Mouse (Mus musculus) liver, embryonic 13.5 days (tissue): ENCODE data around the gene Naa80. TPM values are rescaled to one million over a fixed set of nuclear protein-coding genes. Genes with fewer than 3 reads are reported as not detected.
"Not testable (repeated sequence)": the region's sequence is repeated elsewhere in the genome, so short reads cannot be mapped to it uniquely, and the experiment has no call there.

Experiments
- ATAC-seq: fragments of 200-750 bp; cut with Nextera tagmentation; 2 replicates; pipeline ENCODE4 v1.8.0; 2017; ENCODE audit warnings: low read depth, mild to moderate bottlenecking, moderate number of reproducible peaks, moderate library complexity
- DNase-seq: peaks from one replicate; pipeline ENCODE4 v3.0.0; 2022
- H3K27ac ChIP-seq: fragments of 300-500 bp; sonication (generic); 2 replicates; pipeline ENCODE4 v1.5.1; 2015; ENCODE audit warnings: moderate library complexity, mild to moderate bottlenecking, inconsistent platforms
- H3K27me3 ChIP-seq: fragments of 300-500 bp; sonication (generic); 2 replicates; pipeline ENCODE4 v1.6.1; 2015; ENCODE audit warnings: mild to moderate bottlenecking, inconsistent platforms
- H3K36me3 ChIP-seq: fragments of 300-500 bp; sonication (generic); 2 replicates; pipeline ENCODE4 v1.6.1; 2015; ENCODE audit warnings: mild to moderate bottlenecking, inconsistent platforms
- H3K4me1 ChIP-seq: fragments of 300-500 bp; sonication (generic); replicated peaks from 2 replicates; pipeline ENCODE4 v1.6.1; 2015; ENCODE audit warnings: inconsistent platforms
- H3K4me2 ChIP-seq: fragments of 300-500 bp; sonication (generic); 2 replicates; pipeline ENCODE4 v1.6.1; 2015; ENCODE audit warnings: inconsistent platforms, mild to moderate bottlenecking, moderate library complexity
- H3K4me3 ChIP-seq: fragments of 300-500 bp; sonication (generic); replicated peaks from 2 replicates; pipeline ENCODE4 v1.5.1; 2015; ENCODE audit warnings: mild to moderate bottlenecking, inconsistent platforms
- H3K9ac ChIP-seq: fragments of 300-500 bp; sonication (generic); 2 replicates; pipeline ENCODE4 v1.6.1; 2015; ENCODE audit warnings: mild to moderate bottlenecking, inconsistent platforms
- H3K9me3 ChIP-seq: fragments of 300-500 bp; sonication (generic); replicated peaks from 2 replicates; pipeline ENCODE4 v1.6.1; 2016; ENCODE audit warnings: inconsistent platforms
- WGBS: fragments of 180-500 bp; shearing (Covaris S2); methylation state at CpG from one replicate; pipeline ENCODE4 v1.1.7; 2015; ENCODE audit not compliant: insufficient replicate concordance; 5-methylcytosine and 5-hydroxymethylcytosine counted together
- polyA plus RNA-seq: library from polyadenylated mRNA; unstranded; fragments of >200 nt; fragmentation: Nextera tagmentation; extraction: Ambion mirVana; gene quantifications from 2 replicates; pipeline ENCODE4 v1.2.1, GENCODE M21; 2015

The Naa80 gene
- polyA plus RNA-seq, 1 experiment from 2014 or later: 10.5 TPM

DNA sequence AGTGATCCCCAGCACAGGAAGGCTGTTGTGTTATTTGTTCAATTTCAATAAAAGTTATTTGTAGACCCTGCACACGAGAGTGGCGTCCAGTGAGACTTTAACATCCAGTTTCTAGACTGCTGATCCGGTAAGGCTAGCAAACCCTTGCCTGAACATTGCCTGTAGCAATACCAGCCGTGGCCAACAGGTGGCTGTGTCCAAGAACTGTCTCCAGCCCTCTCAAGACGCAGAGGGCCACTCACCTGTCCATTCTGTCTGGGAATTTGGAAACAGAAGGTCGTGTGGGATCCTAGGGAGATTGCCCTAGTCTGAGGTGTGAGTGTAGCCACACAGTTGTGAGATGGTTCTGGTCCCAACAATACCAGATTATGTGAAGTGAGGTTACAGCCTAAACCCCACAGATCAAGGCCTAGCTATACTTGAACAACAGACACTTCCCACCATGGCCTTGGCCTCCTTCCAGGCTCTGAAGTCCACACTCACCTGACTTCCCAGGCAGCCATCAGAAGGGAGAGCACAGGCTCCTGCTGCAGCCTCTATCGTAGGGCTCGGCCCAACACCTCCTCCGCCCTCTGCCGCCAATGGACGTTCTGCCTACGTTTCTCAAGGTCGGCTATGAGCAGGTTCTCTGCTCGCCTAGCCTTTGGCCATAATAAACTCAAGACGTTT, 12.5 kb upstream of the Naa80 start:
- Histone ChIP-seq H3K4me2 (peak overlapping the region; percentile 92), H3K27ac (peak overlapping the region; percentile 94), H3K27me3 (no peaks in the 10 kb centered on the region), H3K9me3 (no peaks in the 10 kb centered on the region), H3K4me1 (peaks cover 84% of the 10 kb centered on the region), H3K9ac (0 out of 2 replicates have a peak overlapping the region, but pooled peaks have one; percentile 7), H3K4me3 (no peak overlapping the region), H3K36me3 (peaks cover 35% of the 10 kb centered on the region)
- ATAC-seq (no peak), DNase-seq (peak; percentile 65)
- 51% methylated on average over 15 of the region's 15 CpGs for WGBS

DNA sequence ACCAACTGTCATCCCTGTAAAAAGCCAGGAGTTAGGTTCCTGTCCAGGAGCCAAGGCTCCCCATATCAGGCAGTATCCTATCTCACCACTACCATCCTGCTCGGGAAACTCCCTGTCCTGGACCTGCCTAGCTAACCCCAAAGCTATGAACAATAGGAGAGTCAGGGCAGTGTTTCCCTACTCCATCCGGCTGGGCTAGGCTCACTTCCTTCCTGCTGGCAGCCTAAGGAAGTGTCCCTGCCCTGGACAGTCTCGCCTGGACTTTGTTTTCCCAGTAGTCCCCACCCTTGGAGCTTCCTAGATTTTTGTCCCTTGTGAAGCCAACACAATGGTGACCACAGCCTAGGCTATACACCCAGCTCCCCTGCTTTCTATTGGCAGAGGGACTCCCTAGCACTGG, 11.8 kb upstream of the Naa80 start:
- Histone ChIP-seq H3K4me1 (peaks cover 85% of the 10 kb centered on the region), H3K9me3 (no peaks in the 10 kb centered on the region), H3K4me3 (0 out of 2 replicates have a peak overlapping the region, but pooled peaks have one; percentile 86), H3K9ac (peak overlapping the region; percentile 92), H3K36me3 (peaks cover 35% of the 10 kb centered on the region), H3K27ac (peak overlapping the region; percentile 94), H3K4me2 (peak overlapping the region; percentile 92), H3K27me3 (no peaks in the 10 kb centered on the region)
- whole genome bisulfite sequencing: 40% methylated on average over 3 of the region's 3 CpGs
- DNase-seq (no peak), ATAC-seq (no peak)

DNA sequence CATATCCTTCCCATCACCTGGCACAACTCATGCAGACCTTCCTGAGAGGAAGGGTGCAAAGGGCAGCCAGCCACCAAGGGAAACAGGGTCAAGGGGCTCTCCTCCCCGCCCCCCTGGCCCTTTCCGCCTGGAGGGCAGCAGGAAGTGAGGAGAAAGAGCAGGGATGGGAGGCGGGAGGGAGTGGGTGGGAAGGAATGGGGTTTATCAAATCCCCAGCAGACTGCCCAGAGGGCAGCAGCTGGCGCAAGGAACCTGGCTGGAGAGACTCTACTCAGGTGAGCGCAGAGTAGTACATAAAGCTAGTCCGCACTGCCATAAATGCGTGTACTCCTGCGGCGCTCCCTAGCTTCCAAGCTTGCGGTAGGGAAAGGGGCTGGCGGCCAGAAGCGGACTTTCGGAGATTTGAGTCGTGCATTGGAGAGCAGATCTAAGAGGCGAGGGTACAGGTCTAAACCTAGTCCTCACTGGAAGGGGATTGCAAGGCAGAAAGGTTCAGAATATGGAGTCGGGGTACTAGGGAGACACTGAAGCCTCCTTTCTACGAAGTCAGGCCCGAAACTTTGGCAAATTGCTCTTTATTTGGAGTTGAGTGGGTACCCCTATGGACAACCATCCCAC, 10.9 kb upstream of the Naa80 start, which contains the start of gene Hyal2:
Gene Hyal2 (plus strand): TSS at position 244 of the 618 bp plus-strand sequence.
- H3K9ac ChIP-seq: peak within 1 kb of the TSS; percentile 92
- DNase-seq: no peak
- H3K4me1 ChIP-seq: peaks cover 85% of the 10 kb centered on the region
- peak within 1 kb of the TSS; percentile 86 for H3K4me3 ChIP-seq
- peak within 1 kb of the TSS; percentile 92 for H3K4me2 ChIP-seq
- no peaks in the 10 kb centered on the region for H3K9me3 ChIP-seq
- peak within 1 kb of the TSS; percentile 94 for H3K27ac ChIP-seq
- ATAC-seq: no peak
- 37% methylated on average over 18 of the region's 18 CpGs for WGBS
- peaks cover 40% of the 10 kb centered on the region for H3K36me3 ChIP-seq
- H3K27me3 ChIP-seq: no peaks in the 10 kb centered on the region

DNA sequence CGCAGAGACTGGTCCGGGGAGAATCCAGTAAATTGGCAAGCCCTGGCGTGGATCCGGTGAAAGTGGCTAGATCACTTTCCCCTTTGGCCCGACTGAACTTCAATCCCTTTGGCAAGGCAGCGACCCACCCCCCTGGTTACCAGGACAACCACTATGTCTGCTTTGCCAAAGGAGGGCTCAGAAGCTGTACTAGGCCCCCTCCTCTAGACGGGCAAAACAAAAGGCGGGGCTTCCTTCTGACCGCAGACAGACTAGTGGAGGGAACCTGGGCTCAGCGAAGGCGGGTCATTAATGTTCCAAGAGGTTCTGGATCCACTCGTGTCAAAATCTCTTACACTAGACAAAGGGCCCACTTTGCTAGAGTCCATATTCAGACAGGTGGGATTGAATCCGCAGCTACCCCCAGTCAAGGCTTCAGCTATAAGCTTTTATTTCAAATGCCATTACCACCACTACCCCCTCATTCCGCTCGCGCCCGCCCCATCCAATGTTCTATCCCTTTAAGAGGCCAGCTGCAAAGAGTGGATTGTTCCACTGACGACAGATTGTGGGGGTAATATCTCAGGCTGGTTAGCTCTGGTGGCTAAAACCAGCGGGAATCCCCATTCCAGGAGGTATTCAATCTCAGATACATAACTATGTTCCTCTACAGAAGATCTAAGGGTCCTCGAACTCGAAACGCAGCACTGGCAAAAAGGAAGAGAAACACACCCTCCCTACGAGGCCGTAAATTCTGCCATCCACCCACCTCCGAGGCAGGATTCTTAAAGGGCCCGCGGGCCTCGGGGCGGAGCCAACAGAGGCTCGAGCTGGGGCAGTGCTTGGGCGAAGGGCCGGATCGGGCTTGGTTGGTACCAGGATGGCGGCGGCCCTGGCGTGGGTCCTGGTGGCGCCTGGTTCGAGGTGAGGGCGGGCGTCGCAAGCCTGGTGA, 10.1 kb upstream of the Naa80 start:
- Histone ChIP-seq H3K36me3 (peaks cover 47% of the 10 kb centered on the region), H3K27ac (peak overlapping the region; percentile 94), H3K4me1 (peaks cover 90% of the 10 kb centered on the region), H3K27me3 (no peaks in the 10 kb centered on the region), H3K4me3 (peak overlapping the region; percentile 86), H3K4me2 (peak overlapping the region; percentile 92), H3K9me3 (no peaks in the 10 kb centered on the region), H3K9ac (peak overlapping the region; percentile 92)
- ATAC-seq (peak; percentile 75), DNase-seq (peak; percentile 84)
- under 1% methylated on average over 41 of the region's 41 CpGs for WGBS

DNA sequence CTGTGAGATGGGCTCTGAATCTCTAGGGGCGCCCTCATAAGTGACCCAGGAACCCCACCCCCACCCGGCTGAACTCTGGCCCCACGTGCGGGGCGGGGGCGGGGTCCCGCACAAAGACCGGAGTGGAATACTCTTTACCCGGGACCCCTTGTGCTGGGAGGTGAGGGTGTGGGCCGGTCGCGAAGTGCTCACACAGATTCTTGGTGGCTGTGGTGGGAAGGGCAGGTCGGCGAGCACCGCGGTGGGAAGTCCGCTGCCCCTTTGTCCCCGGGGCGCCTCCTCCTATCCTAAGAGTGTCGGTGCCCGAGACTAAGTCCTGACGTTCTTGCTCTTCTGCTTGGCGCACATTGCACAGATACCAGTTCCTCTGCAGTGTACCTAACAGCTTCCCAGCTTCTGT, 9.4 kb upstream of the Naa80 start:
- peak overlapping the region; percentile 94 for H3K27ac ChIP-seq
- ATAC-seq (peak; percentile 7), DNase-seq (no peak)
- no peaks in the 10 kb centered on the region for H3K9me3 ChIP-seq
- 0% methylated on average over 23 of the region's 23 CpGs for WGBS
- peak overlapping the region; percentile 92 for H3K9ac ChIP-seq
- H3K36me3 ChIP-seq: peaks cover 49% of the 10 kb centered on the region
- no peaks in the 10 kb centered on the region for H3K27me3 ChIP-seq
- peaks cover 85% of the 10 kb centered on the region for H3K4me1 ChIP-seq
- peak overlapping the region; percentile 86 for H3K4me3 ChIP-seq
- peak overlapping the region; percentile 92 for H3K4me2 ChIP-seq

DNA sequence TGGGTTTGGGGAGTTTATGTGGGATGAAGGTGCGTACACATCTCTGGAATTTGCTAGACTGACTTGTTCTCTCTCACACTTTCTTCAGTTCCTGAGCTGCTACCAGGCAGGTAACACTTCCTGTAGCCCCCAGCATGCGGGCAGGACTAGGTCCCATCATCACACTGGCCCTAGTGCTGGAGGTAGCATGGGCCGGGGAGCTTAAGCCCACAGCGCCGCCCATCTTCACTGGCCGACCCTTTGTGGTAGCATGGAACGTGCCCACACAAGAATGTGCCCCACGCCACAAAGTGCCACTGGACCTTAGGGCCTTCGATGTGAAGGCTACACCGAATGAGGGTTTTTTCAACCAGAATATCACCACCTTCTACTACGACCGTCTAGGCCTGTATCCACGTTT, 8.7 kb upstream of the Naa80 start:
- Histone ChIP-seq H3K9me3 (no peaks in the 10 kb centered on the region), H3K4me2 (peak overlapping the region; percentile 92), H3K27me3 (no peaks in the 10 kb centered on the region), H3K4me3 (peak overlapping the region; percentile 86), H3K4me1 (peaks cover 82% of the 10 kb centered on the region), H3K27ac (peak overlapping the region; percentile 94), H3K36me3 (peaks cover 46% of the 10 kb centered on the region), H3K9ac (peak overlapping the region; percentile 92)
- 65% methylated on average over 13 of the region's 13 CpGs for WGBS
- no peak for DNase-seq
- no peak for ATAC-seq

DNA sequence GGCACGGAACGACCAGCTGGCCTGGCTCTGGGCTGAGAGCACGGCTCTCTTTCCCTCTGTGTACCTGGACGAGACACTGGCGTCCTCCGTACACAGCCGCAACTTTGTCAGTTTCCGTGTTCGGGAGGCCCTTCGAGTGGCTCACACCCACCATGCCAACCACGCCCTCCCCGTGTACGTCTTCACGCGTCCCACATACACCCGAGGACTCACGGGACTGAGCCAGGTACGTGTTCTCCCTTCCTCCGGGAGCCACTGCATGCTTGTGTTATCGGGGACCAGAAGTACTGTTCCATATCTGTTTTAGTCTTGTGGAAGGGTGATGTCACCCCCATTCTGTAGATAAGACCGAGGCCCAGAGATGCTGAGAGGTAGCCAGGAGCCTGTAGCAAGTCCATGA, 7.8 kb upstream of the Naa80 start:
- WGBS: 31% methylated on average over 21 of the region's 21 CpGs
- peak overlapping the region; percentile 92 for H3K4me2 ChIP-seq
- ATAC-seq: peak; percentile 68

DNA sequence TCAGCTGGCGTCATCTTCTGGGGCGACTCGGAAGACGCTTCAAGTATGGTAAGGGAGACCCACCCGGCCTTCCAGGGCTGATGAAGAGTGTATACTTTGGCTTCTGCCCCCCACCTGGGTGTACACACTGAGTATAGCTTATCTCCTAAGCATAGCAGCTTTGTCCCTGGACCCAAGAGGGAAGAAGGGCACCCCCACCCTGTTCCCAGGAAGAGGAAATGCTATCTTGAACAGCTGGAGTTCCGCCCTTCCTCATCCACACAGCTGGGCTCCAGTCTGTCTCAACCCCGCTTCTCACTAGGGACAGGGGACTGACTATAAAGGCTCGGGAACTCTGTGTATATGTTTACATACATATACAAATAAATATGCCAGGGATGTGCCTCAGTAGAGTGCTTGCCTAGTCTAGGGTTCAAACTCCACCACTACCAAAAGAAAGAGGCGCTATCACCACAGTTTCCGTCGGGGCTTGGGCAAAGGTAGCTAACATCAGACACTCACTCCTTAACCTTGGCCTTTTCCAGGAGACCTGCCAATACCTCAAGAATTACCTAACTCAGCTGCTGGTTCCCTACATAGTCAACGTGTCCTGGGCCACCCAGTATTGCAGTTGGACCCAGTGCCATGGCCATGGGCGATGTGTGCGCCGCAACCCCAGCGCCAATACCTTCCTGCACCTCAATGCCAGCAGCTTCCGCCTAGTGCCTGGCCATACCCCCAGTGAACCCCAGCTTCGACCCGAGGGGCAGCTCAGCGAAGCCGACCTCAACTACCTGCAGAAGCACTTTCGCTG, 7.0 kb upstream of the Naa80 start:
- H3K9me3 ChIP-seq: no peaks in the 10 kb centered on the region
- peaks cover 40% of the 10 kb centered on the region for H3K36me3 ChIP-seq
- 78% methylated on average over 22 of the region's 22 CpGs for WGBS
- H3K4me2 ChIP-seq: peak overlapping the region; percentile 92
- no peaks in the 10 kb centered on the region for H3K27me3 ChIP-seq
- peak overlapping the region; percentile 94 for H3K27ac ChIP-seq
- peak; percentile 43 for ATAC-seq
- DNase-seq: peak; percentile 51
- H3K4me3 ChIP-seq: peak overlapping the region; percentile 86
- peak overlapping the region; percentile 92 for H3K9ac ChIP-seq
- H3K4me1 ChIP-seq: peaks cover 82% of the 10 kb centered on the region

More for the DNA sequence above, 7.8 kb upstream of the Naa80 start:
- DNase-seq: peak; percentile 70
- Histone ChIP-seq H3K36me3 (peaks cover 40% of the 10 kb centered on the region), H3K9ac (peak overlapping the region; percentile 92), H3K27ac (peak overlapping the region; percentile 94), H3K9me3 (no peaks in the 10 kb centered on the region), H3K27me3 (no peaks in the 10 kb centered on the region), H3K4me1 (peaks cover 82% of the 10 kb centered on the region), H3K4me3 (peak overlapping the region; percentile 86)

DNA sequence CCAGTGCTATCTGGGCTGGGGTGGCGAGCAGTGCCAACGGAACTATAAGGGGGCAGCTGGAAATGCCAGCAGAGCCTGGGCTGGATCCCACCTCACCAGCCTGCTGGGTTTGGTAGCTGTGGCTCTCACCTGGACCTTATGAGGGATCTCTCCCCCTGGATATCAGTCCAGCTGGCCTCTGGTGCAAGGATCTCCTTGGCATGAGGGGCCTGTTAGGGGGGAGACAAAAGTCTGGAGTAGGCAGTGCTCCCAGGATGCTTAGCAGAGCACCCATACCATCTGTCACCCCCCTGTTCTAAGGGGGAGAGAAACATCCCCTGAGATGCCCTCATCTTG, 6.4 kb upstream of the Naa80 start:
- peak overlapping the region; percentile 92 for H3K9ac ChIP-seq
- H3K27me3 ChIP-seq: no peaks in the 10 kb centered on the region
- H3K27ac ChIP-seq: peak overlapping the region; percentile 94
- peaks cover 40% of the 10 kb centered on the region for H3K36me3 ChIP-seq
- DNase-seq: no peak
- peaks cover 82% of the 10 kb centered on the region for H3K4me1 ChIP-seq
- peak overlapping the region; percentile 92 for H3K4me2 ChIP-seq
- H3K9me3 ChIP-seq: no peaks in the 10 kb centered on the region
- peak overlapping the region; percentile 86; the same call in 1 of the 2 replicates for H3K4me3 ChIP-seq
- ATAC-seq: no peak
- 92% methylated on average over 2 of the region's 2 CpGs for WGBS

DNA sequence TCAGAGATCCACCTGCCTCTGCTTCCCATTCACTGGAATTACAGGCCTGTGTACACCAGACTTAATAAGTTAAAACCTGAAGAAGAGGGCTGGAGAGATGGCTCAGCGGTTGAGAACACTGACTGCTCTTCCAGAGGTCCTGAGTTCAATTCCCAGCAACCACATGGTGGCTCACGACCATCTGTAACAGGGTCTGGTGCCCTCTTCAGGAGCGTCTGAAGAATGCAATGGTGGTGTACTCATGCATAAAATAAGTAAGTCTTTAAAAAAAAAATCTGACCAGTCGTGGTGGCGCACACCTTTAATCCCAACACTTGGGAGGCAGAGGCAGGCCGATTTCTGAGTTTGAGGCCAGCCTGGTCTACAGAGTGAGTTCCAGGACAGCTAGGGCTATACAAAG, 4.9 kb upstream of the Naa80 start:
- Histone ChIP-seq H3K27ac (peak overlapping the region; percentile 94), H3K36me3 (peaks cover 40% of the 10 kb centered on the region), H3K4me1 (peaks cover 81% of the 10 kb centered on the region)
- H3K27me3 ChIP-seq, ATAC-seq, DNase-seq, H3K4me2 ChIP-seq, H3K4me3 ChIP-seq, H3K9me3 ChIP-seq, H3K9ac ChIP-seq: not testable (repeated sequence)
- 73% methylated on average over 6 of the region's 6 CpGs for WGBS
